Mouse (Mus musculus): ENCODE results near the gene Cftr.

Cftr gene

DNA sequence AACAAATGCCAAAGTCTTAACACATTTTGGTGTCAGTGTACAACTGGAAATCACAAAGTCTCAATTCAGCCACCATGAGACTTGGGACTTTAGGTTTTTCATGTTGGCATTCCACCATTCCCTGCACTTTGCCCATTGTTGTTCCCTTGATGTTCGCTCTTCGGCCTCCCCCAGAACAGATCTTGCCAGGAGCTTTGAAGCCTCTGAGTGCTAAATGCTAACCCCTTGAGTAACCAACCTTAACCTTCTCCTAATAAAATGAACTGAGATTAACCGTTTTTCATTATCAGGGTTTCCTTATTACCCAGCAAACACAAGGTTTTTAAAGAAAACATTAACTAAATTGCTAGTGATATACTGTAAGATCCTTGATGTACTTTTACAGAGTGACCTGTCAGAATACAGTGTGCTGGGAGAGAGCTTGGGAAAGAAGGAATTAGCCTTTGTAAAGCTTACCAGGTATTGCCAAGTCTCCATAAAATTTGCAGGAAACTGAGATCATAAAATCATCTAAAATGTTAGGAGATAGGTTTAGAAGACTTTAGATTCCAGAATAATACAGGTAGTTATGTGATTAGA is 144.0 kb downstream of the Cftr start:
- DNase-seq (ENCODE audit: low spot score) = no peak

DNA sequence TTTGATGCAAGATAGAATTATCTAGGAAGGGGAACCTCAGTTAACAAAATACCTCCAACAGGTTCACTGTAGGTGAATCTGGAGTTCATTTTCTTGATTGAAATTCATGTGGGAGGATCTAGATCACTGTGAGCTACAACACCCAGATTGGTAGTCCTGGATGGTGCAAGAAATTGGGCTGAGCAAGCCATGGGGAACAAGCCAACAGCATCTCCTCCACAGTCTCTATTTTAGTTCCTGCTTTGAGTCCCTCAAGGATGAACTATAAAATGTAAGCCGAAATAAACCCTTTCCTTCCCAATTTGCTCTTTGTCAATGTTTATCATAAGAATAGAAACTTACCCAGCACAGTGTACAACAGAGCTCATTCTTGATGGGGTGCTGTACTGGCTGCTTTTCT is 152.5 kb downstream of the Cftr start:
- DNase-seq (ENCODE audit: low spot score) = no peak

DNA sequence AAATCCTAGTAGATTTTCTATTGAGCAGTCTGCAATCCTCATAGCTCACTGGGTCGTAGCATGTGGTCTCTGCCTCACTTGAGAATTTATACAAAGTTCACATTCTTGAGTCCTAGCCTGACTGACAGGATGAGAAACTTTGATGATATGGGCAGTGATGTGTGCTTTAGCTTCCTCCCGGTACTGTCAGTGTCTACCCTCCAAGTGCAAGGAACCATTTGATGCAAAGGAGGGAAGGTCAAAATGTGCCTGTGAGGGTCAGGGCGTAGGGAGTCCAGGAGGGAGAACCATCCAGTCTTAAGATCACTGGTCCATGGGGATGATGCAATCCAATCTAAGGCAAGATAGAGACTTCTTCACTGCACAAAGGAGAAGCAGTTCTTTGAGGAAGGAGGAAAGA is 164.9 kb downstream of the Cftr start:
- no peak for DNase-seq (ENCODE audit: low spot score)

DNA sequence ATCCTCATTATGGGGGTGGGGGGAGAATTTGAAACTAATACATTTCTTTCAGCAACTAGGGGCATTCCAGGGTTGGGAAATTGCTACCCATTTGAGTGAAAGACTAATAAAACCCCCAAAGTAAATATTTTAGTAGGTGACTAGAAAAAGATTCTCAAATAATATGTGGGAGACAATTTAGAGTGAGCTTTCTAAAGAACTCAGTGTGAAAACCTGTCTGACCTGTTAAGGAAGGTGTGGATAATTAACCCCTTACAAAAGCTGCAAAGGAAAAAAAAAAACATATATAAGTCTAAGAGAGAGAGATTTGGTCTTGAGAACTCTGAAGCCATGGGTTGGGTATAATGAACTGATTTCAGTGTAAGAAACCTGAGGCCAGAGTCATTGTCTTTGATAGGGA is 167.8 kb downstream of the Cftr start:
- DNase-seq (ENCODE audit: low spot score) = no peak

DNA sequence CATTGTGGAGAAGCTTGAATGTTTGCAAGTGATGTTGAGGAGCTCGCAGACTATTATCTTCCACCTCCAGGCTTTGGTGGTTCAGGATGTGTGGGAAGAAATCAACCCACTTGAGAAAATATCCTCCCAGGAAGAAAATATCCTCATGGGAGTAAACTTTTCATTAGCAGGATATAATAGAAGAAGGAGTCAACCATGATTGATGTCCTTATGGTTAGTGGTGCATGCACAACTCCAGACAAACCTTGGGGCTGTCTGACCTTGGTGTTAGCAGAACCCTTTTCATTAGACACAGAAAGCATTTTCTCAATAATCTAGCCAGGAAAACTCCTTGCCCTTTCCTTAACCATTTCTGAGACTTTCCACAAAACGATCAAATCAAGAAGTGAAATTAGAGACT is 173.8 kb downstream of the Cftr start:
- no peak for DNase-seq (ENCODE audit: low spot score)

DNA sequence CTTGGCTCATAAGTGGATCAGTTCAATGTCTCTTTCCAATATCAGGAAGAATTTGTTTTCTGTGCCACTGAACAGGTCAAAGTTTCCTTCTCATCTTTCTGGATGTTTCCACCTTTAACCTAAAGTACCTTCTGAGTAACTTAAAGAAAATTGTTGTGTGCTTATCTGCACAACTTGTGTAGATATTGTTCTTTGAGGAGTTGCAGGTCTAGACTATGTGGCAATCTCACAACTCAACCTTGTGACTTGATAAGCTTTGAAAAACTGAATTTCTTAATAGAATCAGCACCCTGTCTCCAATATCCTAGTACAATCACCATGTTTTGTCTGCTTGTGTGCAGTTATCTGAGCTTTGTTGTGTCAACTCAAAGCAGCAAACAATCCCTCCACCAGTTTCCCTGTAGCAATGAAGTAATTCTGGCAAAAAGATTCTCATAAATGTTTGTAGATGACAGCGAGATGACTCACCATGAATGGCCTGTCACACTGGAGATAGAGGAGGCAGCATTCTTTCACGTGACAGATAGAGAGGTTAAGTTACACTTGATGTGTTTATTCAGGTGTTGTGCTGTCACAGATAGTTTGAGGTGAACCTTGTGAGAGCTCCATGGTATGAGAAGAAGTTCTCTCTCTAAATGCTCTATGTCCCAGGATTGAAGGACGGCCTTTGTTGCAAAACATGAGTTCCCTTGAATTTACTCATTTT is 178.8 kb downstream of the Cftr start:
- no peak for DNase-seq (ENCODE audit: low spot score)

DNA sequence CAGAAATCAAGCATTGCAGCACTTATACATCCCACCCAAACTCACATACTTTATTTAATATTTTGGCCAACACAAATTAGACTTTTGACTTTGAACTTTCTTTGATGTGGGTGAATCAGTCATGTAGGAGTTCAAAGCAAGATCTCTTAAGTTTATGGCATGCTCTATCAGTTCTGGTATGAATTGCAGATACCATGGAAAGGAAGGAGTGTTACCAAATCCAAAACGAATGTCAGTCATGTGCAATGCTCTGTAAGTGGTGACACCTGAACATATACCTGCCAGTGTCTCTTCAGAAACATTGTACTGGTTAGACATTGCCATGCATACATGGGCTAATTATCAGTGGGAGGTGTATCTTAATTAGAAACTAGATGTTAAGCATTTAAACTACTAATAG is 189.7 kb downstream of the Cftr start:
- no peak for DNase-seq (ENCODE audit: low spot score)

DNA sequence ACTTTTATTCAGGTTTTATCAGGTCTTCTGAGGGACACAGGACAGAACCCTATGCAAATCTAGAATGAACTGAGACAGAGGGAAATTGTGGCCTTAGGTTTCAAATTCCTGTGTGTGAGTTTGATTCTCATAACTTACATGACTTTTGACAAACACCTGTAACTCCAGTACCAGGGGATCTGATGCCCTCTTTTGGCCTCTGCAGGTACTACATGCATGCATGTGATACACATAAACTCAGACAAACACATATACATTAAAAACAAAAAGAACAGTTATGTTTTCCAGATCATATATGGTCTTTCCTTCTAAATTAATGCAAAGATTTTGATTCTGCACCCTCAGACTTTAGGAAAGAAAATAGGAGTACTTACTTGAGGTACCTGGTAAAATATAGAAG is 190.5 kb downstream of the Cftr start:
- no peak for DNase-seq (ENCODE audit: low spot score)

DNA sequence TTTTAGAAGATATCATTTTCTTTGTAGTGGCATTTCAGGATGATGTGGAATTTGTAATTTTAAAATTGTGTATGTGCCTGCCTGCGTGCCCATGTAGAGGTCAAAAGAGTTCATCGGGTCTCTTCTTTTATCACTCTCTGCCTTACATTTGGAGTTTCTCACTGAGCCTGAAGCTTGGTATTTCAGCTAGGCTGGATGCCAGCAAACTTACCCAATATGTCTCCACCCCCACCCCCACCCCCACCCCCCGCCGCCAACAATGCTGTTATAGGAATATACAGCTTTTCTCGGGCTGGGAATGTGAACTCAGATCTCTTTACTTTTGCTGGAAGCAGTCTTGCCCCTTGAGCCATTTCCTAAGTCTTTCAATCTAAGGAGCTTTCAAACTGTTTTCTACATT is 191.7 kb downstream of the Cftr start:
- DNase-seq (ENCODE audit: low spot score) = no peak

DNA sequence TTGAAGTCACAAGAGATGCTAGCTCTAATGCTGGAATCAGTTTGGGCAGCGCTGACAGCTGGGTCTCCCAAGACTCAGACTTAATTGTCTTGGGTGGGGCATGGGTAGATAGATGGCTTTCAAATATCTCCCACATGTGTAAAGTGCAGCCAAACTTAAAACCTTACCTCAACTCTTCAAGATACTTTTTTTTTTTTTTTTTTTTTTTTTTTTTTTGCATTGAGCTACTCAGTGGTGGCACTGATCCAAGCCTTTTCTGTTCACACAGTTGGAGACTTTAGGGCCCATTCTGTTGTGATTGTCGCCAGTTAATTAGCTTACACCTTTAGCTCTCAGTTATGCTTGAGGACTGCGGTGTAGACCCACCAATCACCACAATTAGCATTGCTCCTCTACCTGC is 198.6 kb downstream of the Cftr start:
- DNase-seq (ENCODE audit: low spot score) = no peak

DNA sequence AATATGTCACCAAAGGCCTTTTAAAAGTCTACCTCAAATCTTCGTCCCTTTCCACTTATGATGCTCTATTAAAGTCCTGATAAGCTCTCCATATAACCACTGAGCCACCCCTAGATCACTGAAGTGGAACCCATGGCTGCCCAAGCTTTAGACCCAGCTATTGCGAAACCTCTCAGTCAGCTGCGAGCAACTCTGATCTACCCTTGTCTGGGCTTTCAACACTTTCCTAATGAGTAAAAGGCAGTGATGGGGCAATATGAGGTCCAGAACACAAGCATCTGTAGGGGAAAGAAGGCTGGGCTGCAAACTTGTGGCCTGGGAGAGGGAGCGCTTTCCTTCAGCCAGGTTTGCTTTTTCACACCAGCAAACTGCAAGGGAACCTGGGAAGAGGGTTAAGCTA is 199.2 kb downstream of the Cftr start:
- no peak for DNase-seq (ENCODE audit: low spot score)
